In genomic region chr17:50643989-50644388, GRCm38 (mm10) we compare ENCODE assay signal across 12 mouse cellular contexts.
A peak's percentile ranks its signal among the peaks of the same experiment; 100 is the strongest.
DNase-seq lines count a peak whose midpoint lies in the region; ATAC-seq and TF ChIP-seq lines count a peak whose summit lies in the region.
"Had no signal": no experiment of that assay in that cellular context is flagged by ENCODE, and none has a peak within 500 bp of the region (broad histone marks: within the 10 kb centered on the region; RNA-seq: fewer than 3 reads in every experiment).

No protein-coding gene starts in this region.

- 30% methylated on average over 6 of the region's 6 CpGs for WGBS in intestine, embryonic 15.5 days
- 47% methylated on average over 6 of the region's 6 CpGs for WGBS in intestine, embryonic 16.5 days
- WGBS in embryonic facial prominence, embryonic 14.5 days: 18% methylated on average over 6 of the region's 6 CpGs
- 14% methylated on average over 6 of the region's 6 CpGs for WGBS in forebrain, postnatal 0 days
- 10% methylated on average over 6 of the region's 6 CpGs for WGBS in midbrain, postnatal 0 days

- H3K4me1 ChIP-seq in intestine, embryonic 15.5 days (replicated peaks): 0 out of 2 replicates have a peak, but pooled peaks cover 2% of the 10 kb centered on the region
- no peaks in the 10 kb centered on the region for H3K4me1 ChIP-seq in intestine, embryonic 16.5 days (ENCODE audit: control insufficient read depth, insufficient read depth, low read length)
- peaks cover 5% of the 10 kb centered on the region; the same call in 1 of the 2 replicates for H3K4me1 ChIP-seq in embryonic facial prominence, embryonic 14.5 days (ENCODE audit: control insufficient read depth, insufficient read depth, low read length)
- no peaks in the 10 kb centered on the region for H3K4me1 ChIP-seq in forebrain, postnatal 0 days (ENCODE audit: insufficient read depth)
- no peaks in the 10 kb centered on the region for H3K4me1 ChIP-seq in midbrain, postnatal 0 days (ENCODE audit: insufficient read depth, low read length)

- DNase-seq in embryonic facial prominence, embryonic 14.5 days (ENCODE audit: low spot score): peak; percentile 40
- peak; percentile 35 for DNase-seq in forebrain, postnatal 0 days
- DNase-seq in midbrain, postnatal 0 days (ENCODE audit: low spot score): peak; percentile 63
- DNase-seq in ovary, postnatal 36 days (ENCODE audit: low spot score): no peak
- no peak for DNase-seq in thymus, postnatal 25 days
- DNase-seq: adrenal gland, postnatal 25 days; cerebellum, adult 9-10 months; kidney, postnatal 25 days had no signal

- peak; percentile 20; the same call in 1 of the 2 replicates for ATAC-seq in intestine, embryonic 15.5 days
- ATAC-seq in intestine, embryonic 16.5 days: no peak
- ATAC-seq in embryonic facial prominence, embryonic 14.5 days (ENCODE audit: low read depth): no peak
- peak; percentile 43; the same call in 1 of the 2 replicates for ATAC-seq in forebrain, postnatal 0 days
- 0 out of 2 replicates have a peak, but pooled peaks have one; percentile 47 for ATAC-seq in midbrain, postnatal 0 days (ENCODE audit: low FRiP score)
- ATAC-seq: lung, postnatal 0 days had no signal

- H3K36me3 ChIP-seq in intestine, embryonic 15.5 days: no peaks in the 10 kb centered on the region
- peaks cover 7% of the 10 kb centered on the region for H3K36me3 ChIP-seq in intestine, embryonic 16.5 days (ENCODE audit: control insufficient read depth, insufficient read depth, low read length)
- no peaks in the 10 kb centered on the region for H3K36me3 ChIP-seq in embryonic facial prominence, embryonic 14.5 days (ENCODE audit: control insufficient read depth, insufficient read depth, low read length)
- H3K36me3 ChIP-seq in forebrain, postnatal 0 days (ENCODE audit: insufficient read depth): no peaks in the 10 kb centered on the region; the same call in 1 of the 2 replicates
- H3K36me3 ChIP-seq in midbrain, postnatal 0 days (ENCODE audit: insufficient read depth, low read length): no peaks in the 10 kb centered on the region
- H3K36me3 ChIP-seq: G1E had no signal

- no peak overlapping the region for H3K27ac ChIP-seq in intestine, embryonic 15.5 days
- H3K27ac ChIP-seq in intestine, embryonic 16.5 days (ENCODE audit: low read length): no peak overlapping the region
- no peak overlapping the region for H3K27ac ChIP-seq in embryonic facial prominence, embryonic 14.5 days (replicated peaks; ENCODE audit: low read depth, low read length)
- 0 out of 2 replicates have a peak overlapping the region, but pooled peaks have one; percentile 2 for H3K27ac ChIP-seq in forebrain, postnatal 0 days (ENCODE audit: low read depth, low read length)
- no peak overlapping the region for H3K27ac ChIP-seq in midbrain, postnatal 0 days (ENCODE audit: low read depth, low read length)

- TF ChIP-seq CTCF in forebrain, postnatal 0 days (IDR thresholded peaks at IDR 0.05; ENCODE audit: low read depth): no peak
- TF ChIP-seq CTCF in midbrain, postnatal 0 days (IDR thresholded peaks at IDR 0.05): no peak

- H3K27me3 ChIP-seq in intestine, embryonic 15.5 days (replicated peaks): no peaks in the 10 kb centered on the region
- H3K27me3 ChIP-seq in intestine, embryonic 16.5 days (replicated peaks; ENCODE audit: control insufficient read depth, insufficient read depth, low read length): no peaks in the 10 kb centered on the region
- H3K27me3 ChIP-seq in embryonic facial prominence, embryonic 14.5 days (replicated peaks; ENCODE audit: control insufficient read depth, insufficient read depth, low read length): no peaks in the 10 kb centered on the region
- H3K27me3 ChIP-seq in forebrain, postnatal 0 days (ENCODE audit: insufficient read depth, low read length): no peaks in the 10 kb centered on the region
- no peaks in the 10 kb centered on the region for H3K27me3 ChIP-seq in midbrain, postnatal 0 days (ENCODE audit: insufficient read depth, low read length)

- H3K4me3 ChIP-seq in intestine, embryonic 15.5 days (replicated peaks): no peak overlapping the region
- no peak overlapping the region for H3K4me3 ChIP-seq in intestine, embryonic 16.5 days (ENCODE audit: low read length)
- no peak overlapping the region for H3K4me3 ChIP-seq in embryonic facial prominence, embryonic 14.5 days (ENCODE audit: low read depth, low read length)
- H3K4me3 ChIP-seq in forebrain, postnatal 0 days (ENCODE audit: low read depth, low read length): no peak overlapping the region
- H3K4me3 ChIP-seq in midbrain, postnatal 0 days (ENCODE audit: low read depth, low read length): no peak overlapping the region

- H3K9me3 ChIP-seq in intestine, embryonic 15.5 days: no peaks in the 10 kb centered on the region
- peaks cover 10% of the 10 kb centered on the region; the same call in 1 of the 2 replicates for H3K9me3 ChIP-seq in intestine, embryonic 16.5 days (ENCODE audit: control insufficient read depth, low read length)
- peaks cover 8% of the 10 kb centered on the region; the same call in 1 of the 2 replicates for H3K9me3 ChIP-seq in embryonic facial prominence, embryonic 14.5 days (ENCODE audit: control insufficient read depth, low read length)
- H3K9me3 ChIP-seq in forebrain, postnatal 0 days (ENCODE audit: low read length): no peaks in the 10 kb centered on the region
- no peaks in the 10 kb centered on the region for H3K9me3 ChIP-seq in midbrain, postnatal 0 days (ENCODE audit: low read length)

- no peak overlapping the region for H3K4me2 ChIP-seq in intestine, embryonic 15.5 days (replicated peaks)
- H3K4me2 ChIP-seq in intestine, embryonic 16.5 days (ENCODE audit: low read depth, low read length): no peak overlapping the region
- no peak overlapping the region for H3K4me2 ChIP-seq in embryonic facial prominence, embryonic 14.5 days (ENCODE audit: low read depth, low read length)
- H3K4me2 ChIP-seq in forebrain, postnatal 0 days (ENCODE audit: low read depth): no peak overlapping the region
- no peak overlapping the region for H3K4me2 ChIP-seq in midbrain, postnatal 0 days (ENCODE audit: low read depth, low read length, poor library complexity, severe bottlenecking)

- no peak overlapping the region for H3K9ac ChIP-seq in intestine, embryonic 15.5 days
- no peak overlapping the region for H3K9ac ChIP-seq in intestine, embryonic 16.5 days (ENCODE audit: low read depth, low read length)
- no peak overlapping the region for H3K9ac ChIP-seq in embryonic facial prominence, embryonic 14.5 days (ENCODE audit: low read depth, low read length)
- H3K9ac ChIP-seq in forebrain, postnatal 0 days: no peak overlapping the region
- no peak overlapping the region for H3K9ac ChIP-seq in midbrain, postnatal 0 days (replicated peaks; ENCODE audit: low read length, poor library complexity, severe bottlenecking)

Comparison
In these comparisons a context has a peak if more than half of its experiments do, and no peak if none do; other contexts are left out.
1. ATAC-seq: peak in intestine, embryonic 15.5 days (single experiment), forebrain, postnatal 0 days (single experiment) and midbrain, postnatal 0 days (single experiment); none in intestine, embryonic 16.5 days (single experiment) and embryonic facial prominence, embryonic 14.5 days (single experiment).
2. DNase-seq: peak in embryonic facial prominence, embryonic 14.5 days (single experiment), forebrain, postnatal 0 days (single experiment) and midbrain, postnatal 0 days (single experiment); none in ovary, postnatal 36 days (single experiment) and thymus, postnatal 25 days (single experiment).